Mouse (Mus musculus): ENCODE data around the gene Dab2ip.

Gene Dab2ip

GRCm38 (mm10) chr2:35544717-35545116, 13.3 kb upstream of the Dab2ip start:
- TF ChIP-seq GATA4 (IDR thresholded peaks at IDR 0.05; ENCODE audit: insufficient replicate concordance, low read length): no peak

- no peak for TF ChIP-seq GATA4 (IDR thresholded peaks at IDR 0.05; ENCODE audit: insufficient replicate concordance, low read length)
Measured at GRCm38 (mm10) chr2:35545125-35545590, 12.9 kb upstream of the Dab2ip start.

GRCm38 (mm10) chr2:35546462-35546861, 11.6 kb upstream of the Dab2ip start:
- TF ChIP-seq GATA4 (IDR thresholded peaks at IDR 0.05; ENCODE audit: insufficient replicate concordance, low read length): no peak

- TF ChIP-seq GATA4 (IDR thresholded peaks at IDR 0.05; ENCODE audit: insufficient replicate concordance, low read length): no peak
Measured at GRCm38 (mm10) chr2:35549191-35549590, 8.9 kb upstream of the Dab2ip start.

- TF ChIP-seq GATA4 (IDR thresholded peaks at IDR 0.05; ENCODE audit: insufficient replicate concordance, low read length): no peak
Measured at GRCm38 (mm10) chr2:35550097-35550496, 8.0 kb upstream of the Dab2ip start.

GRCm38 (mm10) chr2:35556918-35557486, 1.1 kb upstream of the Dab2ip start:
- TF ChIP-seq GATA4 (IDR thresholded peaks at IDR 0.05; ENCODE audit: insufficient replicate concordance, low read length): no peak

GRCm38 (mm10) chr2:35558826-35559550, 922 bp downstream of the Dab2ip start:
- no peak for TF ChIP-seq GATA4 (IDR thresholded peaks at IDR 0.05; ENCODE audit: insufficient replicate concordance, low read length)

GRCm38 (mm10) chr2:35559551-35559835, 1.4 kb downstream of the Dab2ip start:
- no peak for TF ChIP-seq GATA4 (IDR thresholded peaks at IDR 0.05; ENCODE audit: insufficient replicate concordance, low read length)

- TF ChIP-seq GATA4 (IDR thresholded peaks at IDR 0.05; ENCODE audit: insufficient replicate concordance, low read length): no peak
Measured at GRCm38 (mm10) chr2:35563722-35564121, 5.7 kb downstream of the Dab2ip start.

GRCm38 (mm10) chr2:35565051-35565836, 7.2 kb downstream of the Dab2ip start:
- TF ChIP-seq GATA4 (IDR thresholded peaks at IDR 0.05; ENCODE audit: insufficient replicate concordance, low read length): no peak

GRCm38 (mm10) chr2:35566957-35567693, 9.1 kb downstream of the Dab2ip start:
- no peak for TF ChIP-seq GATA4 (IDR thresholded peaks at IDR 0.05; ENCODE audit: insufficient replicate concordance, low read length)

- no peak for TF ChIP-seq GATA4 (IDR thresholded peaks at IDR 0.05; ENCODE audit: insufficient replicate concordance, low read length)
Measured at GRCm38 (mm10) chr2:35567694-35568149, 9.7 kb downstream of the Dab2ip start.

- TF ChIP-seq GATA4 (IDR thresholded peaks at IDR 0.05; ENCODE audit: insufficient replicate concordance, low read length): no peak
Measured at GRCm38 (mm10) chr2:35570743-35571142, 12.7 kb downstream of the Dab2ip start.

GRCm38 (mm10) chr2:35574643-35575042, 16.6 kb downstream of the Dab2ip start:
- no peak for TF ChIP-seq GATA4 (IDR thresholded peaks at IDR 0.05; ENCODE audit: insufficient replicate concordance, low read length)

GRCm38 (mm10) chr2:35576675-35577074, 18.6 kb downstream of the Dab2ip start:
- TF ChIP-seq GATA4 (IDR thresholded peaks at IDR 0.05; ENCODE audit: insufficient replicate concordance, low read length): no peak

Data from liver, adult (tissue).